Mouse (Mus musculus) myocyte (in vitro differentiated cells): ENCODE results near the gene Ier5l.

Source experiments
- CEBPB ChIP-seq: IDR thresholded peaks from 2 replicates; pipeline ENCODE4 v1.6.1; 2011; ENCODE audit warnings: mild to moderate bottlenecking, moderate library complexity; ENCODE audit not compliant: poor library complexity, insufficient read depth, severe bottlenecking
- MYOD1 ChIP-seq, 3 experiments: IDR thresholded peaks; one replicate each; pipeline ENCODE4 v1.6.1; 2011; ENCODE audit warnings: control low read depth in 2 of 3, low read depth in 2 of 3, mild to moderate bottlenecking in 2 of 3, moderate library complexity in 1 of 3; ENCODE audit not compliant: insufficient read length in 2 of 3, control insufficient read depth in 1 of 3
- POLR2A ChIP-seq: IDR thresholded peaks from one replicate; pipeline ENCODE4 v1.6.1; 2011; ENCODE audit warnings: low read depth, mild to moderate bottlenecking, control low read depth, moderate library complexity; ENCODE audit not compliant: insufficient read length

- TF ChIP-seq MYOD1 (IDR thresholded peaks at IDR 0.05; ENCODE audit: control insufficient read depth in 1 of 3, insufficient read length in 2 of 3, low read depth in 2 of 3) (peak; percentile 11 to 84 (median 55)), POLR2A (no peak), CEBPB (no peak)
These were observed 29.6 kb downstream of the Ier5l start for GRCm38 (mm10) chr2:30444450-30444849.
